Mouse (Mus musculus) kidney, postnatal 0 days (tissue): ENCODE data around the gene Abcb9. TPM values are rescaled to one million over a fixed set of nuclear protein-coding genes. Genes with fewer than 3 reads are reported as not detected.
A peak's percentile ranks its signal among the peaks of the same experiment; 100 is the strongest.

Experiments
- ATAC-seq: fragments of 200-750 bp; cut with Nextera tagmentation; replicated peaks from 2 replicates; pipeline ENCODE4 v1.8.0; 2017; ENCODE audit warnings: low read depth, moderate number of reproducible peaks, moderate TSS enrichment, moderate library complexity; ENCODE audit not compliant: low FRiP score
- DNase-seq: peaks from one replicate; pipeline ENCODE4 v3.0.0-alpha.2; 2016; ENCODE audit warnings: low spot score
- H3K27ac ChIP-seq: fragments of 300-500 bp; sonication (generic); 2 replicates; pipeline ENCODE4 v1.5.1; 2014; ENCODE audit warnings: mild to moderate bottlenecking
- H3K27me3 ChIP-seq: fragments of 300-500 bp; sonication (generic); 2 replicates; pipeline ENCODE4 v1.6.1; 2014; ENCODE audit warnings: low read length, mixed read lengths; ENCODE audit not compliant: insufficient read depth
- H3K36me3 ChIP-seq: fragments of 300-500 bp; sonication (generic); 2 replicates; pipeline ENCODE4 v1.6.1; 2014; ENCODE audit warnings: low read length, mixed read lengths; ENCODE audit not compliant: insufficient read depth
- H3K4me1 ChIP-seq: fragments of 300-500 bp; sonication (generic); replicated peaks from 2 replicates; pipeline ENCODE4 v1.6.1; 2014; ENCODE audit warnings: antibody characterized with exemption, low read length, mixed read lengths; ENCODE audit not compliant: insufficient read depth
- H3K4me2 ChIP-seq: fragments of 300-500 bp; sonication (generic); 2 replicates; pipeline ENCODE4 v1.6.1; 2014; ENCODE audit warnings: mild to moderate bottlenecking, low read length, moderate library complexity, mixed read lengths
- H3K4me3 ChIP-seq: fragments of 300-500 bp; sonication (generic); replicated peaks from 2 replicates; pipeline ENCODE4 v1.5.1; 2014; ENCODE audit warnings: low read depth, low read length
- H3K9ac ChIP-seq: fragments of 300-500 bp; sonication (generic); 2 replicates; pipeline ENCODE4 v1.6.1; 2014; ENCODE audit warnings: low read depth, low read length
- H3K9me3 ChIP-seq: fragments of 300-500 bp; sonication (generic); replicated peaks from 2 replicates; pipeline ENCODE4 v1.6.1; 2016; ENCODE audit warnings: low read length, inconsistent platforms, mixed read lengths
- CTCF ChIP-seq: IDR thresholded peaks from 2 replicates; pipeline ENCODE4 v1.5.1; 2016; ENCODE audit warnings: antibody characterized with exemption, low read depth, mild to moderate bottlenecking, moderate library complexity
- WGBS: fragments of 180-500 bp; shearing (Covaris S2); extraction: QIAGEN DNeasy Blood & Tissue Kit; methylation state at CpG from one replicate; pipeline ENCODE4 v1.1.7; 2014; 5-methylcytosine and 5-hydroxymethylcytosine counted together
- polyA plus RNA-seq: library from polyadenylated mRNA; unstranded; fragments of >200 nt; fragmentation: Nextera tagmentation; extraction: Ambion mirVana; gene quantifications from 2 replicates; pipeline ENCODE4 v1.2.1, GENCODE M21; 2015

Gene Abcb9
- polyA plus RNA-seq, 1 experiment from 2014 or later, result 3.3 TPM

DNA sequence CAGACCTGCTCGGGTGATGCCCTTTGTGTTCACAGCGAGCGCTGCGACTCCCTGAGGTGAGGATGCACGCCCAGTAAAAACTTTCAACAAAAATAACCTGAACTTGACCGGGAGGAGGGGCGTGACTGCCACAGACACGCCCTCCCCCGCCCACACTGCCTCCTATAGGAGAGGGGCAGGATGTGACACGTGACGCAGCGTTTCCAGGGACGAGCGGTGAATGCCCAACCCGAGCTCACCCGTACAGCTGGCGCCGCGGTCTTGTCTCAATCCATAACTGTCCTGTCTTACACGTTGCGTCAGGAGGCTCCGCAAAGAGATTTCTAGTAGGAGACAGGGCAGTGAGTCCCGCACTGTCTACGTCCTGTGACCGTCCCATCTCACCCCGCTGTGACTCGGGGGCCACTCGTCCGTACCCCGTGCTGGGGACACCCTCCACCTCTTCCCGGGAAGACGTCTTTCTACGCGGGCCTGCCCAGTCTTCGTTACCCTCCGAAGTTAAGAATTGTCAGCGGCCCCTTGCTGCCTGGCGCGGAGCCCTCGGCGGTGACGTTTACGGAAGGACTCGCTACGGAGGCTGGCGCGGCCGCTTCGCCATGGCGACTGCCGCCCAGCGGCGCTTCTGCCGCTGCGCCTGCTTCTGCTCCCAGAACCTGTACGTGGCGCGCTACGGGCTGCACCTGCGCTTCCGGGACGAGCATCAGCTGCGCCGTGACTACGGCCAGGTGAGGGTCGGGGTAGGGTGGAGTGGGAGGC lies 16.3 kb upstream of the Abcb9 start, which contains the start of gene Ogfod2:
Gene Ogfod2 (plus strand): TSS at position 556 of the 756 bp plus-strand sequence.
- H3K27me3 ChIP-seq, result no peaks in the 10 kb centered on the region
- ATAC-seq, result peak; percentile 93
- under 1% methylated on average over 66 of the region's 66 CpGs for WGBS

DNA sequence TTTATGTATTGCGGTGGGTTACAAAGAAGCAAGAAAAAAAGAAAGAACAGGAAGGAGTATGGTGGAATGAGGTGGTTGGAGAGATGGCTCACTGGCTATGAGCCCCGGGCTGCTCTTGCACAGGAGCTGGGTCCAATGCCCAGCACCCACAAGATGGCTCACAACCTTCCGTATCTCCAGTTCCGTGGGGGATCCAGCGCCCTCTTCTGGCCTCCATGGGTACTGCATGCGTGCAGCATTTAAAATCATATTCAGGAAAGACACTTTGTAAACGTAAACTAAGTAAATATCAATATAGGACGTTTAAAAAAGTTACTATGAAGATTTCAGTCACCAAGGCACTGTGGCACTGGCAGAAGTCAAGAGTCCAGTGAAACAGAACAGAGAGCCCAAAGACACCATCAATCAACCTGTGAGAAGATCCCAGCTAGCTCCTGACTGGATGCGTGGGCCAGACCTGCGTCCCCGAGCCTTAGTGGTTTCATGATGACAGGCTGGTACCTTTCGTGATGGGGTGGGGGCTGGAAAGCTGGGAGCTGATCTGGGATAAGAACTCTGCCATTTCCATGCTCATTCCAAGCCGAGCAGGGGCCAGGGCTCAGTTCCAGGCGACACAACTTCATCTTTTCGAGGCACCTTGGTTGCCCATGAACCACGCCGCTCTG lies 15.6 kb upstream of the Abcb9 start:
- Histone ChIP-seq H3K9ac (peak overlapping the region; percentile 76), H3K9me3 (no peaks in the 10 kb centered on the region), H3K4me2 (peak overlapping the region; percentile 91), H3K4me3 (peak overlapping the region; percentile 71), H3K27me3 (no peaks in the 10 kb centered on the region), H3K27ac (peak overlapping the region; percentile 86), H3K36me3 (no peaks in the 10 kb centered on the region), H3K4me1 (peaks cover 7% of the 10 kb centered on the region; the same call in 1 of the 2 replicates)
- TF ChIP-seq CTCF, result peak; percentile 91
- DNase-seq, result peak; percentile 39
- WGBS, result 23% methylated on average over 17 of the region's 17 CpGs
- ATAC-seq, result peak; percentile 0; the same call in 1 of the 2 replicates

More for the DNA sequence above, 16.3 kb upstream of the Abcb9 start, which contains the start of gene Ogfod2:
- TF ChIP-seq CTCF, result peak; percentile 55
- peak within 1 kb of the TSS; percentile 71 for H3K4me3 ChIP-seq
- peak within 1 kb of the TSS; percentile 76 for H3K9ac ChIP-seq
- peak; percentile 99 for DNase-seq
- H3K36me3 ChIP-seq, result no peaks in the 10 kb centered on the region
- H3K9me3 ChIP-seq, result no peaks in the 10 kb centered on the region
- peak within 1 kb of the TSS; percentile 86 for H3K27ac ChIP-seq
- H3K4me2 ChIP-seq, result peak within 1 kb of the TSS; percentile 91
- peaks cover 12% of the 10 kb centered on the region; the same call in 1 of the 2 replicates for H3K4me1 ChIP-seq

DNA sequence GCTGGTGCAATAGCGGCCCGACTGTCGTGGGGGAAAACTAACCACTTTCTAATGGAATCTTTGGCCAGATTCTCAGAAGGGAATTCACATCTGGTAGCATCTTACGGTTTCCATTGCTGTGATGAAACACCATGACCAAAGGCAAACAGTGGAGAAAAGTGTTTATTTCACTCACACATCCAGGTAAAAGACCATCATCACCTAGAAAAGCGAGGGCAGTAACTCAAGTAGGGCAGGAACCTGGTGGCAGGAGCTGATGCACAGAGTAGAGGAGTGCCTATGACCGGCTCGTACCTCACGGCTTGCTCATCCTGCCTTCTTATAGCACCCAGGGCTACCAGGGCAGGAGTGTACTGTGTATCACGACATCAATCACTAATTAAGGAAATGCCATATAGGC lies 8.0 kb upstream of the Abcb9 start:
- no peak overlapping the region for H3K4me2 ChIP-seq
- no peak for DNase-seq
- H3K4me1 ChIP-seq, result no peaks in the 10 kb centered on the region
- no peak overlapping the region for H3K4me3 ChIP-seq
- no peak overlapping the region for H3K9ac ChIP-seq
- H3K27me3 ChIP-seq, result no peaks in the 10 kb centered on the region
- H3K9me3 ChIP-seq, result no peaks in the 10 kb centered on the region
- no peak for TF ChIP-seq CTCF
- no peak overlapping the region for H3K27ac ChIP-seq
- no peaks in the 10 kb centered on the region for H3K36me3 ChIP-seq
- WGBS, result 93% methylated on average over 9 of the region's 9 CpGs
- no peak for ATAC-seq

DNA sequence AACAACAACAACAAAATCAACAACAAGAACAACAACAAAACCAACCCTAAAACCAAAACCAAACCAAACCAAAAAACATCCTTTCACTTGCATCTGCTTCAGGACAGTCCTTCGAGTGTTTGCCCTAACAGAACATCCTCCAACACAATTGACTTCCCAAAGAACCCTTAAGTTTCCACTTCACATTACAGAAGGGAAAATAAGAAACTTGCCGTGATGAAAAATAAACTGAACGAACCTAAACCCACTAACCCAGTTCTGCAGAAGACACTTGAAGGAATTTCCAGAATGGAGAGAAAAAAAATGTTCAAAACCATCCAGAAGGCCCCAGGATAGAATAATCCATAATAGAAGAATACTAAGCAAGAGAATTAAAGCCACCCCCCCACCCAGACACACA lies 7.4 kb upstream of the Abcb9 start:
- H3K27me3 ChIP-seq, result no peaks in the 10 kb centered on the region
- H3K4me1 ChIP-seq, result no peaks in the 10 kb centered on the region
- H3K27ac ChIP-seq, result no peak overlapping the region
- H3K9me3 ChIP-seq, result no peaks in the 10 kb centered on the region
- no peaks in the 10 kb centered on the region for H3K36me3 ChIP-seq
- WGBS, result 92% methylated on average over 3 of the region's 3 CpGs
- ATAC-seq, result no peak
- no peak overlapping the region for H3K4me2 ChIP-seq
- no peak overlapping the region for H3K4me3 ChIP-seq
- no peak for DNase-seq
- H3K9ac ChIP-seq, result no peak overlapping the region
- TF ChIP-seq CTCF, result no peak

DNA sequence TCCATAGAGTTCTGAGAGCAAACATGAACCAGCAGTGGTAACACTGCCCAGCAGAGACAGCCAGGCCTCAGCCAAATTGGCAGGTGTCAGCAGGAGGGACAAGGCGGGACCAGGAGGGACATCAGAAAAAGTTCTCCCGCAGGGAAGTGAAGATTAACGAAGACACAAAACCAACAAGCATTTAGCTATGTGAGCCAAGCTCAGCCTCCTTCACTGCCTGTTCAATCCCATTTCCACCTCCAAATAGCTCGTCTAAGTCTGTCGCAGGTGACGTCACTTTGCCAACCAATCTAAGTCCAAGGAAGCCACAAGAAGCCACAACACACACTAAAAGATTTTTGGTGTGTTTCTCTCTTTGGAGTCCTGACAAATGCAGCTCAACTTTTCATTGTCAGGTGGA lies 6.7 kb upstream of the Abcb9 start:
- DNase-seq, result no peak
- Histone ChIP-seq H3K36me3 (no peaks in the 10 kb centered on the region), H3K27me3 (no peaks in the 10 kb centered on the region), H3K4me1 (no peaks in the 10 kb centered on the region), H3K9me3 (no peaks in the 10 kb centered on the region), H3K27ac (no peak overlapping the region), H3K4me3 (no peak overlapping the region), H3K9ac (no peak overlapping the region), H3K4me2 (no peak overlapping the region)
- WGBS, result 80% methylated on average over 6 of the region's 6 CpGs
- no peak for TF ChIP-seq CTCF
- no peak for ATAC-seq

DNA sequence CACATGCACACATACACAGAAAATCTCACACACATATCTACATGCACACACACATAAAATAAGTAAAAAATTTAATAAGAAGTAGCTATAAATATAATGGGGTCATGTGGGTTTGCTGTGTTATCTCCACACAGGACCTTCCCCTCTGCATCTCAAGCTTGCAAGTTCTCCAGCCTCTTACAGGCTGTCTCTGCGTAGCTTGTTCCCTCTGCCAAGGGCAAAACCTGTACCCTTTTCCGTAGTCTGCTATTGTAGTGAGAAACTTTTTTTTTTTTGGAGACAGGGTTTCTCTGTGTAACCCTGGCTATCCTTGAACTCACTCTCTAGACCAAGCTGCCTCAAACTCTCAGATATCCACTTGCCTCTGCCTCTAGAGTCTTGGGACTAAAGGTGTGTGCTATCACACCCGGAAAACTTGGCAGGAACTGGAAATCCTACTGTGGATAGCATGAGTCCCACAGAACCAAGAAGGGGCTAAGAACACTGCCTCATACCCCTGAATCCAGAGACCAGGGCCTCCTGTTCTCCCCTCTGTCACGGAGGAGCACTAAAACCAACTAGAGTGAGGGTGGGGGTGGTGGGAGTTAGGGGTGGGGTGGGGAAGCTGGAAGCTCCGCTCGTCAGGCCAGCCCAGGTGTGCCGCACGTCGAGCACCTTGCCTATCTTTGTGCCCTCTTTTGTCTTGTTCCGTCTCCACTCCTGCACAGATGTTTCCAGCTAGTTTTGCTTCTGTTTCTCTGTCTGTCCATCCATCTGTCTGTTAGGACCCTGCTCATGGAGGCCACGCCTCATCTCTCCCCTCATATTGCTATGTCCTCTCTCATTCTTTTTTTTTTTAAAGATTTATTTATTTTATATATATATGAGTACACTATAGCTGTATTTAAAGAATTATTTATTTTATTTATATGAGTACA lies 4.8 kb upstream of the Abcb9 start:
- Histone ChIP-seq H3K27me3 (no peaks in the 10 kb centered on the region), H3K9me3 (no peaks in the 10 kb centered on the region), H3K36me3 (no peaks in the 10 kb centered on the region), H3K4me3 (no peak overlapping the region), H3K9ac (no peak overlapping the region), H3K27ac (no peak overlapping the region), H3K4me2 (no peak overlapping the region), H3K4me1 (0 out of 2 replicates have a peak, but pooled peaks cover under 1% of the 10 kb centered on the region)
- TF ChIP-seq CTCF, result no peak
- no peak for DNase-seq
- ATAC-seq, result no peak
- WGBS, result 90% methylated on average over 11 of the region's 11 CpGs
